Mouse (Mus musculus) R1 (cell line): ENCODE results near the gene Slc6a1.
A peak's percentile ranks its signal among the peaks of the same experiment; 100 is the strongest.
"Not testable (repeated sequence)": the region's sequence is repeated elsewhere in the genome, so short reads cannot be mapped to it uniquely, and the experiment has no call there.

Source experiments
- DNase-seq: peaks from one replicate; pipeline ENCODE4 v3.0.0-alpha.2; 2018; ENCODE audit warnings: low read depth, low spot score

The Slc6a1 gene

GRCm38 (mm10) chr6:114290184-114290583 lies 7.7 kb downstream of the Slc6a1 start:
- DNase-seq = peak; percentile 34

GRCm38 (mm10) chr6:114290929-114291328 lies 8.5 kb downstream of the Slc6a1 start:
- no peak for DNase-seq

- DNase-seq = no peak
Observed at GRCm38 (mm10) chr6:114291396-114291795, 9.0 kb downstream of the Slc6a1 start.

GRCm38 (mm10) chr6:114293511-114293910 lies 11.1 kb downstream of the Slc6a1 start:
- DNase-seq = no peak

- no peak for DNase-seq
Observed at GRCm38 (mm10) chr6:114295086-114295485, 12.7 kb downstream of the Slc6a1 start.

- DNase-seq = no peak
Observed at GRCm38 (mm10) chr6:114297260-114298002, 15.0 kb downstream of the Slc6a1 start.

GRCm38 (mm10) chr6:114299699-114300098 lies 17.3 kb downstream of the Slc6a1 start:
- DNase-seq = peak; percentile 76

GRCm38 (mm10) chr6:114300737-114301136 lies 18.3 kb downstream of the Slc6a1 start:
- DNase-seq = no peak

- no peak for DNase-seq
Observed at GRCm38 (mm10) chr6:114304668-114305067, 22.2 kb downstream of the Slc6a1 start.

- no peak for DNase-seq
Observed at GRCm38 (mm10) chr6:114320511-114320910, 38.1 kb downstream of the Slc6a1 start.

GRCm38 (mm10) chr6:114321146-114321545 lies 38.7 kb downstream of the Slc6a1 start:
- peak; percentile 51 for DNase-seq

- DNase-seq = no peak
Observed at GRCm38 (mm10) chr6:114322914-114323313, 40.5 kb downstream of the Slc6a1 start.

- no peak for DNase-seq
Observed at GRCm38 (mm10) chr6:114324808-114325207, 42.4 kb downstream of the Slc6a1 start.

- DNase-seq = no peak
Observed at GRCm38 (mm10) chr6:114329597-114330470, 47.4 kb downstream of the Slc6a1 start.

- DNase-seq = no peak
Observed at GRCm38 (mm10) chr6:114331926-114332325, 49.5 kb downstream of the Slc6a1 start.

- no peak for DNase-seq
Observed at GRCm38 (mm10) chr6:114336128-114336943, 53.9 kb downstream of the Slc6a1 start.

- DNase-seq = no peak
Observed at GRCm38 (mm10) chr6:114336944-114337215, 54.4 kb downstream of the Slc6a1 start.

GRCm38 (mm10) chr6:114341381-114341780 lies 58.9 kb downstream of the Slc6a1 start:
- DNase-seq = not testable (repeated sequence)

GRCm38 (mm10) chr6:114343740-114344139 lies 61.3 kb downstream of the Slc6a1 start:
- peak; percentile 22 for DNase-seq

GRCm38 (mm10) chr6:114345156-114345555 lies 62.7 kb downstream of the Slc6a1 start:
- peak; percentile 8 for DNase-seq

GRCm38 (mm10) chr6:114347831-114348754 lies 65.7 kb downstream of the Slc6a1 start:
- DNase-seq = peak; percentile 33
